Mouse (Mus musculus): ENCODE results near the gene 4930415O20Rik. TPM values are rescaled to one million over a fixed set of nuclear protein-coding genes. Genes with fewer than 3 reads are reported as not detected.

4930415O20Rik gene
- polyA plus RNA-seq, 1 experiment from 2014 or later: not detected

DNA sequence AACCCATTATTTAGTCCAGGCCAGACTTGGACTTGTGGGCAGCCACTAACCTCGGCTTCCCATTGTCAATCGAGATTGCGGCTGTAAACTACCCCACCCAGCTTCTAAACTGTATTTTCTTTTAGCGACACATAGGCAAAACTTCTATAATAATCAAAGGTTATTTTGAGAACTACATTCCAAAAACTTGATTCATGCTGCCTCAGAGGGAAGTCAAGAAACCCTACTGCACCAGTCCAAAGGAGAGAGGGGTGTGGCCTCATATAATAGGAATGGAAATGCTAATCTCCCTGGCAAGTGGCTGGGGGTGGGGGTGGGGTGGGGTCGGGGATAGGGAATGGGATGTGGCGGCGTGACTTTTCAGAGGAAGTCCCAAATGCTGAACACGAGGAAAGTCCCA, 55.3 kb downstream of the 4930415O20Rik start:
- Histone ChIP-seq H3K27ac (no peak overlapping the region), H3K36me3 (no peaks in the 10 kb centered on the region), H3K4me3 (no peak overlapping the region), H3K27me3 (peaks cover 12% of the 10 kb centered on the region), H3K9me3 (no peaks in the 10 kb centered on the region), H3K4me1 (peaks cover 29% of the 10 kb centered on the region), H3K9ac (no peak overlapping the region), H3K4me2 (no peak overlapping the region)
- ATAC-seq (ENCODE audit: insufficient number of reproducible peaks, low FRiP score, low TSS enrichment, low read depth): no peak
- WGBS: 20% methylated on average over 8 of the region's 8 CpGs

DNA sequence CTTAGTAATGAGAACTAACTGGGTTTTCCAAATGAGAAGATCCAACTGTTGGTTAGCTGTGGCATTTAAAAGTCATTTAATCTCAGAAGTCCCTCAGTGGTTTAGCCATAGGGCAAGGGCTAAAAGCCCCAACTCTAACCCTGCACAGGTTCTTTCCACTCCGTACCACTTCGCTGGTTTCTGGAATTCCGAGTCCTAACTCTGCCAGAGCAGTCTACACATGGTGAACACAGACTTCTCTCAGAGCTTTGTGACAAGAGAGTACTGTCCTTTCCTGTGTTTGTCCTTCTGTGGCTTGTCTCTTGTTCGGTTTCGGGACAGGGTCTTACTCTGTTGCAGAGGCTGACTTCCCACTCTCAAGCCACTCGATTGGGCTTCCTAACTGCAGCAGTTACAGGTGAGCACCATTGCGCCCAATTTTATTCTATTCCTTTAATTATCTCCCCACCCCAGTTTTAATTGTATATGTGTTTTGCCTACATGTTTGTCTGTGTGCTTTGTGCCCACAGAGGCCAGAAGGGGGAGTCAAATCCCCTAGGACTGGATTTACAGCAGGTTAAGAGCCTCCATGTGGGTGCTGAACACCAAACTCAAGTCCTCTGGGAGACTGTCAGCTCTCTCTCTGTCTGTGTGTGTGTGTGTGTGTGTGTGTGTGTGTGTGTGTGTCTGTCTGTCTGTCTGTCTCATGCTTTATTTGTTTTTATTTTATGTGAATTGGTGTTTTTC, 55.8 kb downstream of the 4930415O20Rik start:
- H3K36me3 ChIP-seq: no peaks in the 10 kb centered on the region
- peaks cover 16% of the 10 kb centered on the region for H3K27me3 ChIP-seq
- H3K9me3 ChIP-seq: no peaks in the 10 kb centered on the region
- H3K4me3 ChIP-seq: no peak overlapping the region
- H3K4me2 ChIP-seq: no peak overlapping the region
- no peak for ATAC-seq (ENCODE audit: insufficient number of reproducible peaks, low FRiP score, low TSS enrichment, low read depth)
- peaks cover 35% of the 10 kb centered on the region for H3K4me1 ChIP-seq
- H3K27ac ChIP-seq: no peak overlapping the region
- H3K9ac ChIP-seq: no peak overlapping the region
- 79% methylated on average over 7 of the region's 7 CpGs for WGBS

DNA sequence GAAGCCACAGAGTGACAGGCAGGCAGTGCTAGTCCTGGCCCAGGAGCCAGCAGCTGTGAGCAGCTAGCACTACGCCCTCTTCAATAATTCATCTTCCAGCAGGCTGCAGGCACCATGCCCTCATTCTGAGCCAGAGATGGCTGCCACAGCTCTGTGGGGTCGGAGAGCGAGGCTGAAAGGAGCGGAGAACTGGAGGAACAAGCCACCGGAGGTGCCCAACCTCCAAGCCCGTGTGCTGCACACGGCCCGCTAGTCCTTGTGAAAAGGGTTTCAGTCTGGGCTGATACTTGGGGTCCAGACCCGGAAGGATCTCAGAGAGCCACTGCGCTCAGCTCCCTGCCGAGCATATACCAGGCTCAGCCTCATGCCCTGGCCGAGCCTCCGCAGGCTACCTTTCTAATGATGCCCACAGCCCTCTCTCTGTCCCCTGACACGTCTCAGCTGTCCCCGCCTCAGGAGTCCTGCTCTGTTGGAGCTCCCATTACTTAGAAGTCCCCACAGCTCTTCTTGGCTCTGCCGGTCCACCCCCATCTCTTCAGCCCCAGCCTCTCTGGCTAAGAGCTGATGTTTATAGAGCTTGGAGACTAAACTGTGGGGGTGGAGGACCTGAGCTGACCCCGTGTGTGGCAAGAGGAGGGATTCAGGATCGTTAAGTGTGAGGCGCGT, 57.9 kb downstream of the 4930415O20Rik start:
- Histone ChIP-seq H3K27me3 (peaks cover 25% of the 10 kb centered on the region), H3K27ac (0 out of 2 replicates have a peak overlapping the region, but pooled peaks have one; percentile 17), H3K36me3 (no peaks in the 10 kb centered on the region), H3K4me2 (peak overlapping the region; percentile 36), H3K9ac (no peak overlapping the region), H3K4me3 (peak overlapping the region; percentile 8; the same call in 1 of the 2 replicates), H3K9me3 (no peaks in the 10 kb centered on the region), H3K4me1 (peaks cover 54% of the 10 kb centered on the region)
- WGBS: 9% methylated on average over 20 of the region's 20 CpGs
- ATAC-seq (ENCODE audit: insufficient number of reproducible peaks, low FRiP score, low TSS enrichment, low read depth): no peak

DNA sequence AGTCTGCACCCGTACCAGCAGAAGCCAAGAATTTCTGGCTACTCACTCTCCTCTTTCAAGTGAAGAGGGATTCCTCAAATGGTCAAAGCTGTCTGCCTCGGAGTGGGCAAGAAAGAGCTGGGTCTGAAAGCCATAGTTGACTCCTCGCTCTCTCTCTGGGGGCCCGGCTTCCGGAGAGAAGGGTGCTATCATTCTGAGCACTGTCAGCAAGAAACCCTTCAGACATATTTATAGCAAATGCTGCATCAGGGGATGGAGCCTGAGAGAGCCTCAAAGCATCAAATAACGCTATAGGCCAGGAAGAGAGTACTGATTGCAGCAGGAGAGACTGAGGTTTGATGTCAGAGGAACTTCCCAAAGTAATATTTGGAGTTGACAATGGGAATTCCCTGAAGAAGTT, 58.7 kb downstream of the 4930415O20Rik start:
- peaks cover 32% of the 10 kb centered on the region for H3K27me3 ChIP-seq
- ATAC-seq (ENCODE audit: insufficient number of reproducible peaks, low FRiP score, low TSS enrichment, low read depth): no peak
- no peaks in the 10 kb centered on the region for H3K36me3 ChIP-seq
- no peak overlapping the region for H3K9ac ChIP-seq
- no peak overlapping the region for H3K27ac ChIP-seq
- no peaks in the 10 kb centered on the region for H3K9me3 ChIP-seq
- no peak overlapping the region for H3K4me3 ChIP-seq
- peaks cover 60% of the 10 kb centered on the region for H3K4me1 ChIP-seq
- H3K4me2 ChIP-seq: no peak overlapping the region
- 50% methylated on average over 6 of the region's 6 CpGs for WGBS

DNA sequence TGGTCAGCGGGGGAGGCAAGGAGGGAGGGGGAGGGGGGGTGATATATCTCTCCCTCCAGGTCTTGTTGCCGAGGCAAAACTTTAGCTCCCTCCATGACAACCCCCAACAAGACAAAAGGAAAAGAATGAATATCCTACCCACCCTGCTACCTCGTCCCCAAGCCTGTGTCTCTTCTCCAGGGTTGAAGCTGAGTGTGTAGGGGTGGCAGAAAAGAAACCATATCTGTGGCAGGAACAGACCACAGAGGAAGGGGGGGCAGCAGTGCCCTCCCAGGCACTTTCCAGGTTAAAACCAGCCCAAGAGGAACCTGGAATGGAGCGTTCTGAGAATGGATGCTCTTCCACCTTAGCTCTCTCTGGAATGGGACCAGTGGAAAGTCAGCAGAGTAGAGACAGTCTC, 59.7 kb downstream of the 4930415O20Rik start, which contains the start of gene Cacnb3:
Gene Cacnb3, plus strand, starts transcription at position 301 of the 400 bp plus-strand sequence.
- Histone ChIP-seq H3K36me3 (no peaks in the 10 kb centered on the region), H3K4me1 (peaks cover 68% of the 10 kb centered on the region), H3K9me3 (no peaks in the 10 kb centered on the region), H3K27me3 (peaks cover 32% of the 10 kb centered on the region), H3K9ac (no peak within 1 kb of the TSS), H3K4me2 (peak within 1 kb of the TSS; percentile 90), H3K4me3 (peak within 1 kb of the TSS; percentile 78), H3K27ac (peak within 1 kb of the TSS; percentile 62; the same call in 1 of the 2 replicates)
- 46% methylated on average over 4 of the region's 4 CpGs for WGBS
- no peak for ATAC-seq (ENCODE audit: insufficient number of reproducible peaks, low FRiP score, low TSS enrichment, low read depth)

DNA sequence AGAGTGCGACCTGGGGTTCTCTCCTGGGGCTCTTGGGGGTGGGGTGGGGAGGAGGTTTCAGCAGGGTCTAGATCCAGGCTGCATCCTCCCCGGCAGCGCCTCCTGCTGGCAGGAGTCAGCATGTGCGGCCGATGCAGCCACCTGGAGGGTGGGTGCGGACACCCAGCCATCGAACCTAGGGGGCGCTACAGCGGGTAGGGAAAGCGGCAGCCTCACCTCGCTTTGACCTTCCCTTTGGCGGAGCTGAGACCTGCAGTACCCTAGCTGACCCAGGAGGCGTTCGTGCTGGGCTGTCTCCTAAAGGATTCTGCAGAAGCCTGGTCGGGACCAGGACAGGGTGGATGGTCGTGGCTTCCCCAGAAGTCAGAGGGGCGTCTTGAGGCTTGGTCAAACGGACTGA, 60.7 kb downstream of the 4930415O20Rik start:
- Histone ChIP-seq H3K27ac (peak overlapping the region; percentile 62; the same call in 1 of the 2 replicates), H3K4me1 (peaks cover 72% of the 10 kb centered on the region), H3K9me3 (no peaks in the 10 kb centered on the region)

DNA sequence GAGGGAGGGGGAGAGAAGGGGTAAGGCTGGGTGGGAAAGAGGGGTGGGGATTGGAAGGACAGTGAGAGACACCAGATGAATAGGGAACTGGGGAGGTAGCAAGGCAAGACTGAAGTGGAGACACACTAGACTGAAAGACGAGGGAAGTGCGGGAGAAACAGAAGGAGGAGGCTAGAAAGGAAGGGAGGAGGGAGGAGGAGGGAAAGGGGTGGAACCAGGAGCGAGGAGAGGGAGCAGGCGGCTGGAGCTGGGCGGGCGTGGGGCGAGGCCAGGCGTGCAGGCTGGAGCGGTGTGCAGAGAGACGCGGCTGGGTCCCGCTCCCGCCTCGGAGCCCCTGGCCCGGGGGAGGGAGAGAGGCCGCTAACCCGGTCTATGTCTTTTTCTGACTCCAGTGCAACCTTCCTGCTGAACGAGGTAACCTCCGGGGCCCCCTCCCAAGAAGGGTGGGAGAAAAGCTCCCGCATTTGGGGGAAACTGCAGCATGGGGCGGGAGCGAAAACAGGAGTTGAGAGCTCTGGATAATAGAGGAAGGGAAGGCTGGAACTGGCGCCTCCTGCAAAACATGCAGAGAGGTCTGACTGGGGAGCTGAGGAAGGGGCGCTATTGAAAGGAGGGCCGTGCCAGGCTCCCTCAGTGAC, 61.4 kb downstream of the 4930415O20Rik start:
- peak overlapping the region; percentile 31; the same call in 1 of the 2 replicates for H3K9ac ChIP-seq
- H3K9me3 ChIP-seq: no peaks in the 10 kb centered on the region
- peak overlapping the region; percentile 77 for H3K27ac ChIP-seq
- under 1% methylated on average over 24 of the region's 25 CpGs for WGBS
- peaks cover 76% of the 10 kb centered on the region for H3K4me1 ChIP-seq
- ATAC-seq (ENCODE audit: insufficient number of reproducible peaks, low FRiP score, low TSS enrichment, low read depth): peak; percentile 77
- H3K4me2 ChIP-seq: peak overlapping the region; percentile 90
- H3K4me3 ChIP-seq: peak overlapping the region; percentile 78
- peaks cover 39% of the 10 kb centered on the region for H3K27me3 ChIP-seq
- no peaks in the 10 kb centered on the region for H3K36me3 ChIP-seq

More for the DNA sequence above, 60.7 kb downstream of the 4930415O20Rik start:
- Histone ChIP-seq H3K4me2 (peak overlapping the region; percentile 90), H3K36me3 (no peaks in the 10 kb centered on the region), H3K27me3 (peaks cover 38% of the 10 kb centered on the region), H3K4me3 (peak overlapping the region; percentile 78), H3K9ac (no peak overlapping the region)
- no peak for ATAC-seq (ENCODE audit: insufficient number of reproducible peaks, low FRiP score, low TSS enrichment, low read depth)
- WGBS: under 1% methylated on average over 18 of the region's 18 CpGs

DNA sequence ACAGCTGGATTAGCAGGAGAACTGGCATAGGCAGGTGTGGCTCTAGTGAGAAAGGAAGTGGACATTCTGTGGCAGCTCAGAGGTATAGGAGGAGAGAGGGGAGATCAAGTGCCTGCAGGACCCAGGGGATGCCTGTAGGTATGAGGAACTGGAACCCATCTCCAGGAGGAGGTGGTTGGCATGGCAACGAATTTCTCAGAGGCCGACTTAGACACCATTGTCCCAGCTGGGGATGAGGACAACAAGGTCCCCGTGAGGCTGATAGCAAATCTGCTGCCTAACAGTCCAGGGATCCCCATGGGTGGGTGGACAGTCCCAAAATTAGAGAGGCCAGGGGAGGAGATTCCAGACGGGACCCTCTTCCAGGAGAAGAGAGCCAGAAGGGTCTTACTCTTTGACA, 62.1 kb downstream of the 4930415O20Rik start:
- Histone ChIP-seq H3K36me3 (no peaks in the 10 kb centered on the region), H3K4me2 (peak overlapping the region; percentile 90), H3K9ac (no peak overlapping the region), H3K4me1 (peaks cover 77% of the 10 kb centered on the region), H3K27me3 (peaks cover 39% of the 10 kb centered on the region), H3K9me3 (no peaks in the 10 kb centered on the region), H3K4me3 (peak overlapping the region; percentile 78), H3K27ac (no peak overlapping the region)
- ATAC-seq (ENCODE audit: insufficient number of reproducible peaks, low FRiP score, low TSS enrichment, low read depth): no peak
- WGBS: 4% methylated on average over 4 of the region's 4 CpGs

DNA sequence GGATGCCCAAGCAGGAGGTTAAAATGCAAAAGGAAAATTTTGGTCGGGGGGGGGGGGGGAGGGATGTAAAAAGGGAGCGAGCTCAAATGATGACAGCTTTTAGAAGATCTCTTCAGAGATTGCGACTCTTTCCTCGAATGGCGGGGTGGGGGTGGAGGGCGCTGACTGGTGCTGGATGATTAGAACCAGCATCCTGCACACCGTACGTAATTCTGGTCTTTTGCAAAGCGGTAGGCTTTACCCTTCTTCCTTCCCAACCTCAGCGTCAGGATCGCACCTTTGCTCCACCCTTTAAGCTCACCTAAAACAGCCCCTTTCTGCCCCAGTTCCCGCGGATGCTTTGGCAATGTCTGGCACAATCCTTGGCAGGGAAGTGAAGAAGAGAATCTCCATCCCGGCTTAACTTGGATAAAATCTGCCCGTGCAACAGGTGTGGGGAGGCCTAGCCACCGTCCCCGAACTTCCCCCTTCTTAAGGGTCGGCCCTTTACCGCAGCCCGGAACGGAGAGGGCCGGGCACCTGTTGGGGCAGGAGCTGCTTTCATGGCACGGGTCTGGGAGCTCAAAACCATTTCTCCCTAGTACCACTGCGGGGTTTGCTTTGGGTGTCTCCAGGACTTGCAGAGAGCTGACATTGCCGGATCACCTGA, 63.1 kb downstream of the 4930415O20Rik start:
- WGBS: under 1% methylated on average over 25 of the region's 25 CpGs
- peak overlapping the region; percentile 60 for H3K9ac ChIP-seq
- peaks cover 39% of the 10 kb centered on the region for H3K27me3 ChIP-seq

DNA sequence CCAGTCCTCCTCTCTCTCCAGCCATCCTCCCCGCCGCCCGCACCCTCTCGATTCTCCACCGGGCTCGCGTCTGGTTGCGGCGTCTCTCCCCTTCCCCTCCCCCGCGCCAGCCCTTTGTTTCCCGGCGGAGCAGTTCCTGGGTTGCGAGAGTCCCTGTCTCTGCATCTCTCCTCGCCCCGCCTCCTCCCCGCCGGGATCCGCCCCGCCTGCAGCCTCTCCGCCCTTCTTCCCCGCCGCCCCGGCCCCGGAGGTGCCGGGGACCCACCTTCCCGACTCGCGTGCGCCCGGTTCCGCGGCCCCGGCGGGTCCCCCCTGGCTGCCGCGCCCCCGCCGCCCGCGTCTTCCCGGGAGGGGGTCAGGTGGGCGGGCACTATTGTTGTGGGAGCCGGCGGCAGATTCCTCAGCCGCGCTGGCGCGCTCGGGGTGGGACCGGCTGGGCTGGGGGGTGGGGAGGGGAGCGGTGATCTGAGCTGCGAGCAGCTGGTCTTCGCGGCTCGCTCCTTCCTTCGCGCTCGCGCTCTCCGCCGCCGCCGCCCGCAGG, 63.8 kb downstream of the 4930415O20Rik start:
- H3K27me3 ChIP-seq: peaks cover 39% of the 10 kb centered on the region
- H3K9me3 ChIP-seq: no peaks in the 10 kb centered on the region
- peak overlapping the region; percentile 90 for H3K4me2 ChIP-seq
- WGBS: 1% methylated on average over 47 of the region's 65 CpGs
- H3K27ac ChIP-seq: peak overlapping the region; percentile 79
- peak overlapping the region; percentile 60 for H3K9ac ChIP-seq
- peak; percentile 53 for ATAC-seq (ENCODE audit: insufficient number of reproducible peaks, low FRiP score, low TSS enrichment, low read depth)
- H3K4me1 ChIP-seq: peaks cover 62% of the 10 kb centered on the region
- H3K36me3 ChIP-seq: no peaks in the 10 kb centered on the region; the same call in 1 of the 2 replicates
- H3K4me3 ChIP-seq: peak overlapping the region; percentile 78

More for the DNA sequence above, 63.1 kb downstream of the 4930415O20Rik start:
- Histone ChIP-seq H3K9me3 (no peaks in the 10 kb centered on the region), H3K27ac (peak overlapping the region; percentile 79), H3K4me3 (peak overlapping the region; percentile 78), H3K36me3 (no peaks in the 10 kb centered on the region), H3K4me2 (peak overlapping the region; percentile 90), H3K4me1 (peaks cover 67% of the 10 kb centered on the region)
- no peak for ATAC-seq (ENCODE audit: insufficient number of reproducible peaks, low FRiP score, low TSS enrichment, low read depth)

DNA sequence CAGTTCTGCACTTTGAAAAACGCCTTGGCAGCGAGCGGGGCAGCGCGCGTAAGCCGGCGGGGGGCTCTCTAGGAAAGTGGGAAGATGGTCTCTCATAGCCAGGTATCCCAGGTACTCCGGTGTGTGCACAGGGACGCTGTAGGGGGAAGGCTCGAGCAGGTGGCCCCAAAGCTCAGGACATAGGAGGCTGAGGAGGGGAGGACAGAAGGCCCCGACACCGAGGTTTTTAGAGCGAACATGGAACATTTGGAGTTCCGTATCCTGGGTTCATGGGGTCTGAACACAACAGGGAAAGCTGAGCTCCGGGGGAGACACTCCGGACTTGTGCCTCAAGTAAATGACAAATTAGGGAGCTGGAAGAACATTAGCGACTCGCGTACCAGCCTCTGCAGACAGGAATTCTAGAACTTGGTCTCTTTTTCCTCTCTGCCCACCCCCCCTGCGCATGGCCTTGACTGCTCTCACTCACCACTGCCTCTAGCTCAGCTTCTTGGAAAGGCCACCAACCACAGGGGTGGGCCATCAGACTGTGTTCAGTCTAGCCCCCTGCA, 64.6 kb downstream of the 4930415O20Rik start:
- Histone ChIP-seq H3K4me2 (peak overlapping the region; percentile 90), H3K36me3 (peaks cover 6% of the 10 kb centered on the region), H3K27ac (no peak overlapping the region), H3K9ac (peak overlapping the region; percentile 60), H3K27me3 (peaks cover 34% of the 10 kb centered on the region), H3K4me1 (peaks cover 61% of the 10 kb centered on the region), H3K4me3 (peak overlapping the region; percentile 78), H3K9me3 (no peaks in the 10 kb centered on the region)
- WGBS: 1% methylated on average over 21 of the region's 21 CpGs
- no peak; the same call in 1 of the 2 replicates for ATAC-seq (ENCODE audit: insufficient number of reproducible peaks, low FRiP score, low TSS enrichment, low read depth)
